Mouse (Mus musculus): ENCODE data around the gene Hk2.
"Not testable (repeated sequence)": the region's sequence is repeated elsewhere in the genome, so short reads cannot be mapped to it uniquely, and the experiment has no call there.

Gene Hk2

GRCm38 (mm10) chr6:82684136-82684535, 90.1 kb downstream of the Hk2 start:
- no peak for DNase-seq

- not testable (repeated sequence) for DNase-seq
Measured at GRCm38 (mm10) chr6:82679286-82679685, 95.0 kb downstream of the Hk2 start.

GRCm38 (mm10) chr6:82677629-82678028, 96.6 kb downstream of the Hk2 start:
- not testable (repeated sequence) for DNase-seq
